Mouse (Mus musculus) E14TG2a.4 (cell line): ENCODE measurements around the gene Kcnj9.

Experiments
- CTCF ChIP-seq: conservative IDR thresholded peaks from 2 replicates; pipeline ENCODE4 v1.5.1; 2014; ENCODE audit warnings: low read length
- NANOG ChIP-seq: IDR thresholded peaks from 2 replicates; pipeline ENCODE4 v1.6.1; 2014; ENCODE audit warnings: borderline replicate concordance, low read length, mixed read lengths

- TF ChIP-seq CTCF, result no peak
- TF ChIP-seq NANOG, result no peak
These were observed 23.3 kb upstream of the Kcnj9 start for GRCm38 (mm10) chr1:172352453-172352852.
